Mouse (Mus musculus) lung, embryonic 14.5 days (tissue): ENCODE measurements at regions not wholly inside any gene's neighbourhood (a gene's known extent, or its start where the extent isn't known, plus 50 kb on each side); places are given as distances from the start of the nearest gene placed in this dataset.
A peak's percentile ranks its signal among the peaks of the same experiment; 100 is the strongest.

ENCODE experiments used
- ATAC-seq: fragments of 200-750 bp; cut with Nextera tagmentation; 2 replicates; pipeline ENCODE4 v1.8.0; 2017; ENCODE audit warnings: mild to moderate bottlenecking, moderate TSS enrichment, moderate library complexity; ENCODE audit not compliant: insufficient read depth
- DNase-seq: peaks from one replicate; pipeline ENCODE4 v3.0.0-alpha.2; 2015
- H3K27ac ChIP-seq: fragments of 300-500 bp; sonication (generic); 2 replicates; pipeline ENCODE4 v1.5.1; 2014; ENCODE audit warnings: low read depth, mild to moderate bottlenecking, moderate library complexity
- H3K27me3 ChIP-seq: fragments of 300-500 bp; sonication (generic); 2 replicates; pipeline ENCODE4 v1.6.1; 2014; ENCODE audit warnings: low read length, control low read depth; ENCODE audit not compliant: insufficient read depth
- H3K36me3 ChIP-seq: fragments of 300-500 bp; sonication (generic); 2 replicates; pipeline ENCODE4 v1.6.1; 2014; ENCODE audit warnings: control low read depth; ENCODE audit not compliant: insufficient read depth
- H3K4me1 ChIP-seq: fragments of 300-500 bp; sonication (generic); 2 replicates; pipeline ENCODE4 v1.6.1; 2014; ENCODE audit warnings: antibody characterized with exemption, control low read depth; ENCODE audit not compliant: insufficient read depth
- H3K4me2 ChIP-seq: fragments of 300-500 bp; sonication (generic); 2 replicates; pipeline ENCODE4 v1.6.1; 2014; ENCODE audit warnings: mild to moderate bottlenecking
- H3K4me3 ChIP-seq: fragments of 300-500 bp; sonication (generic); 2 replicates; pipeline ENCODE4 v1.5.1; 2014; ENCODE audit warnings: low read depth, low read length
- H3K9ac ChIP-seq: fragments of 300-500 bp; sonication (generic); 2 replicates; pipeline ENCODE4 v1.6.1; 2014
- H3K9me3 ChIP-seq: fragments of 300-500 bp; sonication (generic); 2 replicates; pipeline ENCODE4 v1.6.1; 2016; ENCODE audit warnings: low read depth, low read length, control low read depth
- CTCF ChIP-seq: IDR thresholded peaks from 2 replicates; pipeline ENCODE4 v1.5.1; 2016; ENCODE audit warnings: antibody characterized with exemption, low read depth
- WGBS: fragments of 180-500 bp; shearing (Covaris S2); extraction: QIAGEN DNeasy Blood & Tissue Kit; methylation state at CpG from one replicate; pipeline ENCODE4 v1.1.7; 2014; 5-methylcytosine and 5-hydroxymethylcytosine counted together

DNA sequence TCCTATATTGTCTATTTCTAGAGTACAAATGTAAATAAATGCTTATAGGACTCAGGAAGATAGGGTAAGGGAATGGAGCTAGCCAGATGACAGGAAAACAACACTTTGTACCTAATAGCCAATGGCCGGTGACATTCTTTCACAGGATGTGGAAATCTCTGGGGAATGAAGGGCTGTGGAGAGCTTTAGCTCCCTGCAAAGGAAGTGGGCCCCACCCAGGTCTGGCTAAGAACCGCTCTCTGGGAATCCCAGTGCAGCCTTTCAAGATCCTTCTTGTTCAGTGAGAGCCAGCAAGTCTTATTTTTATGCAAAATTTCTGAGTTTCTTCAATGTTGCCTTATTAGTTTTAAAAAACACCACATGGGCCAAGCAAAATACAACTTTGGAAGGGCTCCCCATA lies 54.7 kb upstream of the Pappa2 start:
- no peak overlapping the region for H3K4me2 ChIP-seq
- DNase-seq: peak; percentile 30
- no peak for TF ChIP-seq CTCF
- WGBS: 53% methylated on average over 2 of the region's 2 CpGs
- H3K36me3 ChIP-seq: no peaks in the 10 kb centered on the region
- no peak for ATAC-seq
- no peaks in the 10 kb centered on the region for H3K9me3 ChIP-seq
- no peak overlapping the region for H3K4me3 ChIP-seq
- H3K9ac ChIP-seq: no peak overlapping the region
- no peak overlapping the region for H3K27ac ChIP-seq
- H3K27me3 ChIP-seq: no peaks in the 10 kb centered on the region
- no peaks in the 10 kb centered on the region for H3K4me1 ChIP-seq

DNA sequence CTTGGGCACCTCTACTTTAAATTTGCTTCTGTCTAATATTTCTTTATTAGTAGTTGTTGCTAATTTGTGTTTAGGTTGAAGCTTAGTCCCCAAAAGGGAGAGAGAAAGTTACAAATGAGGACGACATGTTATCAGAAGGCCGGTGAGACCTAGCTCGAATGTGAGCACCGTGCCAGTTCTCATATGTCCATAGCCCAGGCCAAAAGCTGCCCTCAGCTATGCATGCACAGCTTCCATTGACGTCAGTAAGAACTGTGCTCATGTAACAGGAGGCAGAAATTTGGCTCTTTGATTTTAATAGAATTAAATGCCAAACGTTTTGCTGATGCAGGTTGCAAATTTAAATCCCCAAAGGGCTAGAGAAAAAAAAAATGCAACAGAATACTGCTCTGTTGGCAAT lies 56.1 kb upstream of the Pappa2 start:
- H3K9ac ChIP-seq: no peak overlapping the region
- H3K4me1 ChIP-seq: no peaks in the 10 kb centered on the region
- DNase-seq: no peak
- H3K4me3 ChIP-seq: no peak overlapping the region
- no peak overlapping the region for H3K27ac ChIP-seq
- no peaks in the 10 kb centered on the region for H3K27me3 ChIP-seq
- TF ChIP-seq CTCF: no peak
- 71% methylated on average over 6 of the region's 6 CpGs for WGBS
- H3K4me2 ChIP-seq: no peak overlapping the region
- no peak for ATAC-seq
- no peaks in the 10 kb centered on the region for H3K36me3 ChIP-seq
- H3K9me3 ChIP-seq: no peaks in the 10 kb centered on the region

DNA sequence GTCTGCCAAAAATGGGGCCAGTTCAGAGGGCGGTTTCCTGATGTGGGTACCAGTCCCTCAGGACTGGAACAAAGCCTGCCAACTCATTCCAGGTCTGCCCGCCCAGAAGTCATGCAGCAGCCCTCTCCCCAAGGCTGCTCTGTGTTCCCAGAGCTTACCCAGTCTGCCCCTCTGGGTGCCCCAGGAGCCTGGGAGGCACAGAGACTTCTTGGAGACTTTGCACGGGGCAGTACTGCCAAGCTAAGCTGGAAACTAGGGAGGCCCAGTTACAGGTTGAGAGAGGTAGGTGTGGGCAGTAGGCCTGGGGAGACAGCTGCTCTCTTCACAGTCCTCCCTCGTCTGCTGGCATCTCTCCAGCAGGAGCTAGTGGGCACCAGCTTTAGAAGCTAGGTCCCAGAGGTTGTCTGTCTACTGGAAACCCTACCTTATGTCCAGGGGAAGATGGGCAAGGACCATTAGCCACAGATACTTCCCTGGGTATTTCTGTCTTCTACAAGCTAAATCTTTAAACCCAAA lies 65.6 kb upstream of the Pappa2 start:
- H3K4me1 ChIP-seq: no peaks in the 10 kb centered on the region
- 70% methylated on average over 4 of the region's 4 CpGs for WGBS
- ATAC-seq (no peak), DNase-seq (no peak)
- no peak overlapping the region for H3K27ac ChIP-seq
- no peaks in the 10 kb centered on the region for H3K9me3 ChIP-seq
- H3K9ac ChIP-seq: no peak overlapping the region
- H3K27me3 ChIP-seq: no peaks in the 10 kb centered on the region
- TF ChIP-seq CTCF: no peak
- no peak overlapping the region for H3K4me3 ChIP-seq
- H3K4me2 ChIP-seq: no peak overlapping the region
- no peaks in the 10 kb centered on the region for H3K36me3 ChIP-seq

DNA sequence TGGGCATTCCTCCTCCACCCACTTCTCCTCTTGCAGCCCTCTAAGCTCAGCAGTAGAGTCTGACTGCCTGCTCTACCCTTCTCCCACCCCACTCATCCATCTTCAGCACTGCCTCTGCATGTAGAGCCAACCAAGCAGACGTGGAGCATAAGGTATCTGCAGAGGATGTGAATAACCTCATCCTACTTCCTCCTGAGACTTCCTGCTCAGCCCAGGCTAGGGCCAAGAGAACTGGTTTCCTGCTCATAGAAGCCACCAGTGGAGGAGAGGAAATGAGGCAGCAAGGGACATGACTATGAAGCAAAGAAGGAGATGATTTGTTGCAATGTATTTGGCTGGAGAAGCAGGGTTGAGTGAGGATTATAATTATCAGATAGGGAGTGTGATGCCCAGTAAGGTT lies 84.7 kb upstream of the Pappa2 start:
- ATAC-seq (peak; percentile 44; the same call in 1 of the 2 replicates), DNase-seq (peak; percentile 5)
- Histone ChIP-seq H3K9ac (no peak overlapping the region), H3K27ac (no peak overlapping the region), H3K4me2 (no peak overlapping the region), H3K27me3 (no peaks in the 10 kb centered on the region), H3K4me1 (no peaks in the 10 kb centered on the region), H3K36me3 (no peaks in the 10 kb centered on the region), H3K9me3 (no peaks in the 10 kb centered on the region), H3K4me3 (no peak overlapping the region)
- TF ChIP-seq CTCF: no peak
- WGBS: 20% methylated on average over 1 of the region's 1 CpGs

DNA sequence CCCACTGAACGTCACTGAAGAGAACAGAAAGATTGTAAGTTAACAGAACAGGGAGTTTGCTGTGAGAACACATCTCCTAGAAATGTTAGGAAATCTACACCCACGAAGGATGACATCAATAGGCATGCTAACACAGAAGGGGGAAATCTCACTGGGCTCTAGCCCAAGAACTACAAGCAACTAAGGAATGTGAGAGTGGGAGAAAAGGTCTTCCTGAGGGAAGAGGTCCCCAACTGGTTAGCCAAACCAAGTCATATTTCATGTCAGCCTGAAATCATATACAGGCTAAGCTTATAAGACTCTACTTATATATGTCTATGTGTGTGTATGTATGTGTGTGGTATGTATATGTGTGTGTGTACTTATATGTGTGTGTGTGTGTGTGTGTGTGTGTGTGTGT lies 118.9 kb upstream of the Pappa2 start:
- no peak overlapping the region for H3K4me2 ChIP-seq
- 66% methylated on average over 2 of the region's 2 CpGs for WGBS
- no peaks in the 10 kb centered on the region for H3K36me3 ChIP-seq
- no peaks in the 10 kb centered on the region for H3K4me1 ChIP-seq
- H3K4me3 ChIP-seq: no peak overlapping the region
- H3K27ac ChIP-seq: no peak overlapping the region
- H3K9me3 ChIP-seq: no peaks in the 10 kb centered on the region
- DNase-seq: peak; percentile 14
- TF ChIP-seq CTCF: no peak
- H3K27me3 ChIP-seq: no peaks in the 10 kb centered on the region
- ATAC-seq: 0 out of 2 replicates have a peak, but pooled peaks have one; percentile 38
- no peak overlapping the region for H3K9ac ChIP-seq

DNA sequence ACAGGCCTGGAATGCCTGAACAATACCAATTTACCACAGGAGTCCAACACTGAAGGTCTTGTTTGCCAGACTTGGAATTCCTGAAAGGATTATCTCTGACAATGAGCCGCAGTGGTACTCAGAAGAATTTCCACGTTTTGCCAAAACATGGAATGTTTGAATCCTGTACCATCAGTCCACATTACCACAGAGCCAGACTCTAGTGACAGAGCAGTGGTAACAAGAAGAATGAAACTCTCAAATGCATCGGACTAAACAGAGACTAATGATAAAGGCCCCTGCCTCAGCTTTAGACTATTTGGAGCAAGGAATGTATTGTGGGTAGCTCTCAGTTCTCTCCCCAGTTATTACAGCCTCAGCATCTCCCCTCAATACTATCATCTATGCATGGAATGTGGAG lies 109.9 kb upstream of the Cop1 start:
- no peak overlapping the region for H3K27ac ChIP-seq
- H3K4me3 ChIP-seq: no peak overlapping the region
- H3K4me1 ChIP-seq: no peaks in the 10 kb centered on the region
- no peak overlapping the region for H3K4me2 ChIP-seq
- DNase-seq: no peak
- H3K9me3 ChIP-seq: no peaks in the 10 kb centered on the region
- no peaks in the 10 kb centered on the region for H3K36me3 ChIP-seq
- no peak for ATAC-seq
- no peak for TF ChIP-seq CTCF
- WGBS: 61% methylated on average over 3 of the region's 3 CpGs
- no peak overlapping the region for H3K9ac ChIP-seq
- no peaks in the 10 kb centered on the region for H3K27me3 ChIP-seq

DNA sequence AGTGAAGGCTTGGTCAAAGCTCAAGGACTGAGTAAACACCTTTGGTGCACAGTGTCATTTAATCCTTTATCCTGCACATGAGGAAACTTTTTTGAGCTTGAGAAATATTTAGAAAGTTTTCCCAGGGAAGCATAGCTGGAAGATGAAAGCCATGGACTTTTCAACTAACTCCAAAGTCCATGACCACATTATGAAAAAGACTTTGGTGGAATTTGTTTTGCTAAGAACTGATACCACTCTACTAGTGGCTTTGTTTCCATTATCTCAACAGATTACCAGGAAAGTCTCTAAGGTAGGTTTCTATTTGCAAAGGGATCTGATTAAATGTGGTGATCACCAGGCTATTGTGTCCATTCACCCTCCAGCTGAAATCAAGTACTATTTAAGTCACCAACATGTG lies 107.2 kb upstream of the Cop1 start:
- TF ChIP-seq CTCF: no peak
- H3K27me3 ChIP-seq: no peaks in the 10 kb centered on the region
- H3K36me3 ChIP-seq: no peaks in the 10 kb centered on the region
- ATAC-seq (no peak), DNase-seq (no peak)
- no peak overlapping the region for H3K4me2 ChIP-seq
- no peak overlapping the region for H3K27ac ChIP-seq
- H3K9me3 ChIP-seq: no peaks in the 10 kb centered on the region
- no peak overlapping the region for H3K4me3 ChIP-seq
- H3K9ac ChIP-seq: no peak overlapping the region
- H3K4me1 ChIP-seq: no peaks in the 10 kb centered on the region

DNA sequence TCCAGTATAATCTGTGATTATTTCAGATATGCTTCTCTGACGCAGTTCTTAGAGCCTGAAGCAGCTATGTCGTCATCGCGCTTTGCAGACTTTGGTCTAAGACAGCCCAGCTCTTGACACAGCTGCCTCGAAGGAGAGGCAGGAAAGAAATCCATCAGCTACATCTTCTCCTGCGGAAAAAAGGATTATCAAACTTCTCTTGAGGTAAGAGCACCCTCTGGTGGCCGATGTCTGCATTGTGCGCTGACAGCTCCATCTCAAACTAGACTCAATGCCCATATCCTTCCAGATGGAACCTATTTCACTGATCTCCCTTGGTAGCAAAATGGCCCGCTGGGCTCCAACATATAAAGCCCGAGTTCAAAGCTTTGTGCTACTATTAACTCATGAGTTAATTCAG lies 96.8 kb upstream of the Cop1 start:
- no peaks in the 10 kb centered on the region for H3K36me3 ChIP-seq
- WGBS: 10% methylated on average over 10 of the region's 10 CpGs
- H3K4me3 ChIP-seq: no peak overlapping the region
- no peak overlapping the region for H3K27ac ChIP-seq
- H3K4me1 ChIP-seq: no peaks in the 10 kb centered on the region
- peak; percentile 89 for TF ChIP-seq CTCF
- no peak overlapping the region for H3K9ac ChIP-seq
- DNase-seq (peak; percentile 93), ATAC-seq (peak; percentile 83)
- no peaks in the 10 kb centered on the region for H3K9me3 ChIP-seq
- peak overlapping the region; percentile 48; the same call in 1 of the 2 replicates for H3K4me2 ChIP-seq
- H3K27me3 ChIP-seq: no peaks in the 10 kb centered on the region
